Mouse (Mus musculus) kidney, adult 8-10 months (tissue): ENCODE data around the gene Reep3.
"Not testable (repeated sequence)": the region's sequence is repeated elsewhere in the genome, so short reads cannot be mapped to it uniquely, and the experiment has no call there.

Source experiments
- DNase-seq, 2 experiments: peaks; one replicate each; pipeline ENCODE4 v3.0.0; 2022

Gene Reep3

GRCm38 (mm10) chr10:67096621-67097436, at the start of gene Reep3:
Gene Reep3 (minus strand): TSS chr10:67096945.
- DNase-seq = peak; percentile 71 to 73

DNA sequence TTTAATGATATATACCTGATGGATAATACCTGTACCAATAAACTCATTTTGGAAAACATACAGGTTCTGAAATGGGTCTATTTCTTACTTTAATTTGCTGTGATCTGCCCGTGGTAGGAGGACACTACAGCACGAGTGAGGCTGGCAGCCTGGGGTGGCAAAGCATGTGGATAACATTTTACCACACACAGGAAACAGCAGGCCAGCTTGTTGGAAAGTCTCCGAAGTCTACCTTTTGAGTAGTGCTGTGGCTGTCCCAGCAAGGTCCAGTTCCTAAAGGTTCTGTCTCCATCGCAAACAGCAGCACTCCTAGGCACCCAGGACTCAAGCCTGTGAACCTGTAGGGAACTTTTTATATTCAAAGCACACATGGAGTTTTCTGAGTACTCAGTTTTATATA, 48.9 kb upstream of the Reep3 start:
- DNase-seq = no peak

GRCm38 (mm10) chr10:67144269-67144668, 47.5 kb upstream of the Reep3 start:
- DNase-seq = no peak

DNA sequence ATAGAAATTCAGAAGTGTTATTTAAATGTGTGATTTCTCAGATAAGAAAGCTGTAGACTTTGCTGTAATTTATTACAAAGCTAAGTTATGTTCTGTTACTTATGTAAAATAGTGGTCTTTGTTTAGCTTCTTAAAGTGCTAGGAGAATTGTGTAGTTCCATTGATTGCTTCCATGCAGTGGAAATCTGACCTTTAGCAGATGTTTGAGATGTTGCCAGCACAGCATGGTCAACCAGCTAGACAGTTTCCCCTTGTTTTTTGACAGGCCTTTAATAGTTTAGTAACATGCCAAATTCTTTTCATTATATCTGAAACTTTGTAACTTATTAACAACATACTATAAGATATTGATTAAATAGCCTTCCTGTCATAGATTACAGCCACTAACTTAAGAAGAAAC, 46.9 kb upstream of the Reep3 start:
- DNase-seq = no peak

- no peak for DNase-seq
Observed at GRCm38 (mm10) chr10:67137437-67137836, 40.7 kb upstream of the Reep3 start.

DNA sequence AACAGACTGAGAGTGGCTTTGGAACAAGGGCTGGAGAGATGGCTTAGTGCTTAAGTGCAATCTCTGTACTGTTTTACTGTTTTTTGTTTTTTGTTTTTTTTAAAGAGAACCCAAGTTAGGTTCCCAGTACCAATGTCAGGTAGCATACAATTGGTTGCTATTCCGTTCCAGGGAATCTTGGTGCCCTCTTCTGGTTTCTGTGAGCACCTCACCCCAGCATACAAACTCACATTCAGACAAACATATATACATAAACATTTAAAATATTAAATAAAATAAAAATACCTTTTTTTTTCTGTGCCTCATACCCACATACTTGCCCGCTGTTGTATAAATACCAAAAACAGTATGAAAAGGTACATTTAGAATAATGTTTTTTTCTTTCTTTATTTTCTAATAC, 37.6 kb upstream of the Reep3 start:
- no peak for DNase-seq

GRCm38 (mm10) chr10:67131709-67132108, 35.0 kb upstream of the Reep3 start:
- DNase-seq = no peak

DNA sequence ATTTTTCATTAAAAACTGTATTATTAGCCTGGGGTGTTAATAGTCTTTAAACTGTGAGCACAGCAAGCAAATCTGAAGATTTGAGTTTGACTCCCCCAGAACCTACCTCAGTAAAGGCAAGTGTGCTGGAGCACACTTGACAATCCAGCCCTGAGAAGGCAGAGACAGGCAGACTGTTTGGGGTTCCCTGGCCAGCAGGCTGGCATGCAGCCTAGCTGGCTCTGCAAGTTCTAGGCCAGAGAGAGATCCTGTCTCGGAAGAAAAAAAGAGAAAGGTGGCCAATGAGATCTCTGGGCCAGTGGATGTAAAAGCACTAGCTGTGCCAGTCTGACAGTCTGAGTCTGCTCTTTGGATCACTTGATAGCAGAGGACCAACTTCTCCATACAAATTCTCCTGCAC, 32.8 kb upstream of the Reep3 start:
- no peak for DNase-seq

DNA sequence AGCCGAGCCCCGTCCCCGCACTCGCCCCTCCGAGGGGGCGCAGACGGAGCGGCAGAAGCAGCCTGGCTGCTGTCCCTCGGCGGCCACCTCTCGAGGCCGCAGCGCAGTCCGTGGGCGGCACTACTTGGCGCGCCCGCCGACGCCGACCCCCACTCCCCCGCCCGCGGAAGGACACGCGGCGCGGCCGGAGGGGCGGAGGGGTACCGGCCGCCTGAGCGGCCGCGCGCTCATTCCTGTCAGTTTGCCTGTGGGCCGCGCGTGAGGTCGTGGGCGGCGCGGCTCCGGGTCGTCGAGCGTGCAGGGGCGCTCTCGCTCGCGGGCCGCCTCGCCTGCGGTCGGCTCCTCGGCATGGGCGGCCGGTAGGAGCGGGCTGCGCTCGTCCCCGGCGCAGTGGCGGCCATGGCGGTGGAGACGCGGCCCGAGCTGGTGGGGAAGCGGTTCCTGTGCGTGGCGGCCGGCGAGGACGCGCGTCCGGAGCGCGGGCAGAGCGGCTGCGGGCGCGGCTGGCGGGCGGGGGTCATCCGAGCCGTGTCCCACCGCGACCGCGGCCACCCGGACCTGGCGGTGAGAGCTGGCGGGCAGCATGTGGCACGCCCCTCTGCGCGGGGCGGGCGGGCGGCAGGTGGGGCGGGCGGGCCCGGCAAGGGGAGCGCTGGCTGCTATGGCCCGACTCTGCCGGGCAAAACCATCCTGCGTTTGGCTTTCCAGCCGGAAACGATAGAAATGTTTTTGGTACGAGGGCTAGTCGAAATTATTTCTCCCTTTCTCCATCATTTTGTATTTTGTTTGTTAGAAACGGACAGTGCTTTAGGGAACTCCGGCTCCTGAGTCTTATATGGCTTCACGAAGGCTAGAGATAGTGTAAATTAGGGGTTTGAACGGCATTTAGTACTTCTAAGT, 30.4 kb upstream of the Reep3 start:
- no peak for DNase-seq

DNA sequence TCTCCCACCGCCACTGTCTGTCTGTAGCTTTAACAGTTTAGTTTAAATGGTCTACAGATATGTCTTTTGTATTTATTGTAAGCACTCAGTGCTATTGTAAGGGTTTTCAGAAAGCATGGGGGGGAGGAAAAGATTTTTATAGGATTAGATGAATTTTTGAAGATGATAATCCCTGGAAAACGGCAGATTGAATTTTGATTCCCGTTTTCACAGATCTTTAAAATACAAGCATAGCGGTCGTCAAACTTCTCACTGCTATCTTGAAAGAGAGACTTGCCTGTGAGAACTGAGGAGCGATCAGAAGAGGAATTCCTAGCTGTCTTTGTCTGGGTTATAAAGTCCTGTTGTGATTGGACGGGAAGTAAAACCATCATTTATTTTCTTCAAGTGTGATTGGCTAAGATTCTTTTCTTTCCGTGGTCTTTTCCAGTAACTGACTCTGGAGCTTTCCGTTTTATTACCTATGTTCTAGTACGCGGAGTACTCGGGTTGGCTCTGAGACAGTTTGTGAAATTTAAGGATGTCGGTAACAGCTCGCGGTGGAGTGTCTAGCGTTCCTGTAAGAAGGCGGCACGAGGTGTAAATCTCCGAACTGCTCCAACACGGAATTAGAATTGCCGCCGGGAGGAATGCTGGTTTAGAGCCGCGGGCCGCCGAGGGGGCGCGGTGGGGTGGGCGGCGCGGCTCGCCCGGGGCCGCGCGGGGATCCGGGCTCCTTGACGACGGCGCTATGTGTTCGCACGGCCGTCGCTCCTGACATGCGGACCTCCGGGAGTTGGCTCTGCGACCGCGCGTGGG, 29.5 kb upstream of the Reep3 start:
- peak in 1 of 2 experiments; percentile 37 for DNase-seq

DNA sequence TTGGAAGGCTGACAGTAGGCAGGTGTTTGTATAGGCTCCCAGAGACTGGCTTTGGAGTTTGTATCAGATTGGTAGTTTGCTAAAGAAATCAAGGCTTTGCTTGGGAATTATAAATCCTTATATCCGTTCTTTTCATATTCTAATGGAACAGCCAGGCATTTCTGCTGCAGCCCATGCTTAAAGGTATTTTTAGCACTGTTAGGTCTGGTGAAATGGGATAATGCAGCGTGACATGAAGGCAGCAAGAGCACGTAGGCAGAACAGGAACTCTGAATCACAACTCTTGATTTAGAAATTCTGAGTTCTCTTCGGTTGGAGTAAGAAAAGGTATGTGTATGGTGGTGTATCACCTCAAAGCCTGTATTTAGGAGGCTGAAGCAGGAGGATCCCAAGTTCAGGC, 27.4 kb upstream of the Reep3 start:
- no peak for DNase-seq

- no peak for DNase-seq
Observed at GRCm38 (mm10) chr10:67123756-67124155, 27.0 kb upstream of the Reep3 start.

GRCm38 (mm10) chr10:67120640-67121039, 23.9 kb upstream of the Reep3 start:
- DNase-seq = no peak

DNA sequence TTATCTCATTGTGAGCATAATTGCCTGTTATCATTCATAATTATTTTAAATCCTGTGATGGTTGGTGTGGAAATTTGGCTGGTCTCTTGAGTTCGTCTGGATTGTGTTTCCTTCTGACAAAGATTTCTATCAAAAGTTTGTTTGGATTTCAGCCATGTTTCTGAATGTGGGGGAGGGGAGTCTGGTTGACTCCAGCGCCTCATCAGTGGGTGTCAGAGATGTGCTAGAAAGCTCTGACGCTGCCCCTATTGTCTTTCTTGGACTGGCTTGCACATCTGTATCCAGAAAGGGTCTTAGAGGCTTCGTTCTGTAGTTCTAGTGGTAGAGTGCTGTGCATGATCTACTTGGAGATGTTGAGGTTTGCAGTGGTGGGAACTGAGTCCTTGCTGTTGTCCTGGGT, 23.4 kb upstream of the Reep3 start:
- DNase-seq = no peak

DNA sequence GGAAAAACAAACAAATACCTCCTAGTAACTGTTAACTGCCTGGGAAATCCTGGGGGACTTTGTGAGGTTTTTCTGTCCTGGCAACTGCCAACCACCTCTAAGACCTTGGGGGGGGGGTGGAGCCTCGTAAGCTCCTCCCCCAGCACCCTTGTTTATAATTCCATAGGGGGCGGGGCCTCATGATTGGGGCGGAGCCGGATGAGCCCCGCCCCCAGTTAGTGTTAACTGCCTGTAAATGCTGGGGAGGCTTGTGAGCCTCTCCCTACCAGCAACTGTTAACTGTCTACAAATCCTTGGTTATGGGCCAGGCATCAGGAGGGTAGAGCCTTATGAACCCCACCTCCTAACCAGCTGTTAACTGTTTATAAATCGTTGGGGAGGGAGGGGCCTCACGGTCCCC, 22.5 kb upstream of the Reep3 start:
- no peak for DNase-seq

DNA sequence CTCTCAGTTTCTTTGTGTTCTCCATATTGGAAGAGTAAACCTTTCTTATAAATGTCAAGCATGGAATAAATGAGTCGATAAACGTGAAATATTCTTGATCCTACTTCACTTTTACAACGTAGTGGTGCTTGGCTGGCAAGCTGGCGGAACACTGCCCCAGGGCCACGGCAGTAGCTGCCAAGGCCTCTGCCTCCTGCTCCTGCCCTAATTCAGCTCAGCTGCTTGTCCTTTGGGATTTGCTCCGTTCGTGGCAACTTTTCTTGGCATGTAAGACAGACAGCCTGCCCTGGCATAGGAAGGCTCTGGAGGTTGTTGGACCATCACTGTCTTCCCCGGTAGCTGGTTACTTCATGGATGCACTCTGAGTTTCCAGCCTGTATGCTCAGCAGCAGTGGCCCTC, 19.5 kb upstream of the Reep3 start:
- peak in 1 of 2 experiments; percentile 45 for DNase-seq

GRCm38 (mm10) chr10:67115666-67116091, 18.9 kb upstream of the Reep3 start:
- DNase-seq = no peak

DNA sequence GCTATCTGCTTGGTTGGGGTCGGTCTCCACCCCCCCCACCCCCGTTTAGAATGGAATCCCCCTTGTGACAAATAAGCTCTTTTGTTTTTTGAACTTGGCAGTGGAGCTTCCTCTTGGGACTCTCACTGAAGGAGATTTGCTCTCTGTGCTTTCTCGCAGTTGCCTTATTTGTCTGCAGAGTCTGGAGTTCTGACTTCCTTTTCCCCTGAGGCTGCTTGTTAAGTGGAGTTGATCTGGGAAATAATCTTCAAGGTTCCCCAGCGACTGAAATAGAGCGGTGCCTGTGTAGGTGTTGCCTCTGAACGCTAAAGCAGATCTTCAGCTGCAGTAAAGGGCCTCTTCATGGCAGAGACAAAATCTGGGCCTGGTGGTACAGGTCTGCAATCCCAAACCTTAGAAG, 18.4 kb upstream of the Reep3 start:
- no peak for DNase-seq

GRCm38 (mm10) chr10:67113833-67114232, 17.1 kb upstream of the Reep3 start:
- no peak for DNase-seq

- not testable (repeated sequence) for DNase-seq
Observed at GRCm38 (mm10) chr10:67112967-67113366, 16.2 kb upstream of the Reep3 start.

DNA sequence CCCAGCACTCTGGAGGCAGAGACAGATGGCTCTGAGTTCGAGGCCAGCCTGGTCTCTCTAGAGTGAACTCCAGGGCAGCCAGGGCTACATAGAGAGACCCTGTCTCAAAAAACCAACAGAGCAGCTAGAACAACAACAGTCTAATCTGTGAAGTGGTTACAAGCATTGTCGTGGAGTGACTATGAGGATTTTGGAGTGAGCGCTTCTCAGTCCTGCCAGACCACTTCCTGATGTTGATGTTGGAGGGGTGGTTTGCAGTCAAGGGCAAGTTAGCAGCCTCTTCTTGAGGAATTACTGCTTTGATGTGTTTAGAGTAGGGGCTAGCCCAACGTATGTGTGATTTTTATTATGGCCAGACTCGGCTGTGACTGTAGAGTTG, 15.0 kb upstream of the Reep3 start:
- no peak for DNase-seq

DNA sequence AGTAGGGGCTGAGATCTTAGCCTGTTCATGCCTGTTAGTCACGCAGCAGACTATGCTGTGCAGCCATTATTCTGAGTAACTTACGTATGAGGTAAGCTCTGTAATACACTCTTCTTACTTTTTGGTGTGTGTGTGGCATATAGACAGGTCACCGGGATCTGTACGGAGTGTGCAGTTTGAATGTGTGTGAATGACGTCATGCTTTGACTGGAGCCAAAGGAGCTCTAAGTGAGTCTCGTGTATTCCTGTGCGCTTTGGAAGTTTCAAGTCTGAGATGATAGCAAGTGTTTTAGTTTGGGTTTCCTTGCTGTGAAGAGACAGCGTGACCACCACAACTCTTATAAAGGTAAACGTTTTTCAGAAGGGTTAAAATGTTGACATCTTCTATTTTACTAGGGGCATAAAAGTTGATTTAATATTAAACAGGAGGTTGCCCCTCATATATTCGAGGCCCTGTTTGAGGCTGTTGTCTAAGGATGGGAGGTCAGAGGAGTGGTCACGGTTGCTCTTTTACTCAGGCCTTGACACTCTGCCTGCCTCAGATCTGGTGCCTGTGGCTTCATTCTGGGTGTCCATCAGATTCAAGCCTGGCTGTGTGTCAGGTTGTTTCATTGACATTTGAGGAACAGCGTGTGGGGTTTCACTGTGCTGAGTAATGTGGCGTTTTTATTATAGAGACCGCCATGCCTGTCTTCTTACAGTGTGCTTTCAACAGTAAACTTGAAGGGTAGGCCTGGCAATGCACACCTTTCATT, 14.5 kb upstream of the Reep3 start:
- no peak for DNase-seq
